Mouse (Mus musculus): ENCODE data around the gene Dclk1. TPM values are rescaled to one million over a fixed set of nuclear protein-coding genes. Genes with fewer than 3 reads are reported as not detected.

Dclk1 gene
- total and polyA plus RNA-seq, 3 experiments: 0.55 TPM; not detected in 2

DNA sequence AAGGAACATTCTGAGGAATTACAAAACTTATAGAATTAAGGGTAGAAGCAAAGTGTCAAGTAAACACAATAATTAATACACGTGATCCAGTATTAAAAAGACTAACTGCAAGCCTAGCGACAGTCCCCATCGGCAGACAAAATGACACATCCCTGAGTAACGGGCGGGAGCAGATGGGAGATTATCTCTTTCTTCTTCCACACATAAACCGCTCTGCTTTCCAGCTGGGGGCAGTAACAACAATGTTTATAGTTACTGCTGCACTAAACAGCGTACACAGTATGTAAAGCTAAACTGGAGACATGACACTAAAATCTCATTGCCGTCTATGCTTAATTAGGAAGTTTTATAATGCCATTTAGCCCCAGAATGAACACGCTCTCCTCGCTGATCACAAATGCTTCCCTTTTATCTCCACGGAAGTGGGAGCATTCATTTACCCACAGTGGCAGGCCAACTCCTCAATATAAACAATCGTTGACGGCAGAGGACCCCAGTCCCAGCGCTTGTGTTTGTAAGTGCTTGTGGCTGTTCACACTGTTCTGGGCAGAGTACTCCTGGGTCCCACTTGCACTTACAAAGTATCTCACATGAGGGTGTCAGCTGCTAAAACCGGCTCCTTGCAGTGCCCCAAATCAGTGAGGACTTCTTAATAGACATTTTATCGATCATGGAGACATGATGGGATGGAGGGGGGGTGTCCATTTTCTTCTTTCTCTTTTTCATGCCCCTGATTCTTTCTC is 281.7 kb downstream of the Dclk1 start:
- Histone ChIP-seq H3K4me1 (ENCODE audit: insufficient read depth, low read depth, low read length) (no peaks in the 10 kb centered on the region), H3K9me3 (replicated peaks) (peaks cover 20% of the 10 kb centered on the region), H3K36me3 (replicated peaks) (no peaks in the 10 kb centered on the region), H3K4me3 (ENCODE audit: low read depth, low read length) (no peak overlapping the region), H3K27me3 (ENCODE audit: insufficient read depth, low read length) (no peaks in the 10 kb centered on the region)
- DNase-seq (ENCODE audit: low spot score): no peak
- ATAC-seq (ENCODE audit: extremely low read depth, insufficient number of reproducible peaks, low FRiP score, poor library complexity, severe bottlenecking): no peak
- TF ChIP-seq CTCF (IDR thresholded peaks at IDR 0.05; ENCODE audit: low read depth, low read length) (no peak), POLR2AphosphoS5 (IDR thresholded peaks at IDR 0.05; ENCODE audit: insufficient replicate concordance, low read depth, low read length) (no peak), GATA1 (IDR thresholded peaks at IDR 0.05; ENCODE audit: borderline replicate concordance, low read length) (no peak), GATA2 (IDR thresholded peaks at IDR 0.05; ENCODE audit: borderline replicate concordance, low read depth, low read length) (no peak), TAL1 (conservative IDR thresholded peaks at IDR 0.05; ENCODE audit: low read depth, low read length) (no peak)

DNA sequence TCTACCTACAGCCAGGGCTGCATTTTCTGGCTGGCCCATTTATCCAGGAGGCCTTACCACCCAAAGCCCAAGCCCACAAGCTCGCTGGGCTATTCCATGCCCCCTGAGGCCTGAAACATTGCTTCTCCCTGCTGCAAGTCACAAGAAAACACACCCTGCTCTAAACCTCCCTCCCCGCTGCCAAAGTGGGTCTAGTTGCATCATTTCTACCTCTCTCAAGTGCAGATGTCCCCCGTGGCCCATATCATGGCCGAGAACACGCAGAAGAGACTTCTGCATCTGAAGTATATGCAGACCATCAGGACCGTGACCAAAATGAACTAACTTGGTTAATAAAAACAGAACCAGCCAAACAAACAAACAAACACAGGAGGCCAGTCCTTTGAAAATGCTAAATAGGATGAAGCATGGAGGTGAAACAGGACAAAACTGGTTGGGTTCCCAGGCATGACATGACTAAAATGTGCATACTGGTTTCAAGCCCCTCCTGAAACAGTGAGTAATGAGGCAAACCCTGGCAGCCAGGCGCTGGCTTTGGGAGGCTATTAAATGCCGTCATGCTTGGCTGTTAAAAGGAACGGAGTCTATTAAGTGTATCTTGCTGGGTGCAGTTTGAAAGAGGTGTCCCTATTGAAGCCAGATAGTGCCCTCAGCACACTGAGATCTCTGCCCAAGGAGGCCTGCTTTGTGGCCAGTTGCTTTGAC is 282.5 kb downstream of the Dclk1 start:
- ATAC-seq (ENCODE audit: extremely low read depth, insufficient number of reproducible peaks, low FRiP score, poor library complexity, severe bottlenecking) (no peak), DNase-seq (ENCODE audit: low spot score) (no peak)
- Histone ChIP-seq H3K4me1 (ENCODE audit: insufficient read depth, low read depth, low read length) (no peaks in the 10 kb centered on the region), H3K4me3 (ENCODE audit: low read depth, low read length) (no peak overlapping the region), H3K36me3 (replicated peaks) (no peaks in the 10 kb centered on the region), H3K9me3 (replicated peaks) (peaks cover 23% of the 10 kb centered on the region), H3K27me3 (ENCODE audit: insufficient read depth, low read length) (no peaks in the 10 kb centered on the region)
- TF ChIP-seq TAL1 (conservative IDR thresholded peaks at IDR 0.05; ENCODE audit: low read depth, low read length): no peak
- no peak for TF ChIP-seq GATA2 (IDR thresholded peaks at IDR 0.05; ENCODE audit: borderline replicate concordance, low read depth, low read length)
- no peak for TF ChIP-seq POLR2AphosphoS5 (IDR thresholded peaks at IDR 0.05; ENCODE audit: insufficient replicate concordance, low read depth, low read length)
- TF ChIP-seq GATA1 (IDR thresholded peaks at IDR 0.05; ENCODE audit: borderline replicate concordance, low read length): no peak
- no peak for TF ChIP-seq CTCF (IDR thresholded peaks at IDR 0.05; ENCODE audit: low read depth, low read length)

DNA sequence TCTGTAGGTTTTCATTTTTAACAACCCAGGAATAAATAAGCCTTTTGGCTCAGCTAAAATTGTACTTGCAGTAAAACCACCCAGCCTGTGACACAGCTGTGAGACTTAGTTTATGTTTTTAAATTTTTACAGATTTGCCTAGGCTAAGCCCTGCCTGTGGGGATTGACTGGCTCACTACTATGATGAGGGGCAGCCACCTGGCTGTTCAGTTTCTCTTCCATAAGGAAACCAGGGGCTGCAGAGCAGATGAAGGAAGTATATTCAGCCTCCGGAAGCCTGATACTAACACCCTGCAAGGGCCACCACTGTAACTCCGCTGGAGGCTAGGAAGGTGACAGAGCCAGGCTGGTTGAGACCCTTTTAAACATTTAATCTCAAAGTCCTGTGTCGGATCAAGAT is 284.3 kb downstream of the Dclk1 start:
- Histone ChIP-seq H3K4me3 (ENCODE audit: low read depth, low read length) (no peak overlapping the region), H3K36me3 (replicated peaks) (no peaks in the 10 kb centered on the region), H3K9me3 (replicated peaks) (peaks cover 31% of the 10 kb centered on the region), H3K4me1 (ENCODE audit: insufficient read depth, low read depth, low read length) (no peaks in the 10 kb centered on the region), H3K27me3 (ENCODE audit: insufficient read depth, low read length) (no peaks in the 10 kb centered on the region)
- DNase-seq (ENCODE audit: low spot score) (no peak), ATAC-seq (ENCODE audit: extremely low read depth, insufficient number of reproducible peaks, low FRiP score, poor library complexity, severe bottlenecking) (no peak)
- TF ChIP-seq TAL1 (conservative IDR thresholded peaks at IDR 0.05; ENCODE audit: low read depth, low read length) (no peak), CTCF (IDR thresholded peaks at IDR 0.05; ENCODE audit: low read depth, low read length) (no peak), GATA2 (IDR thresholded peaks at IDR 0.05; ENCODE audit: borderline replicate concordance, low read depth, low read length) (no peak), POLR2AphosphoS5 (IDR thresholded peaks at IDR 0.05; ENCODE audit: insufficient replicate concordance, low read depth, low read length) (no peak), GATA1 (IDR thresholded peaks at IDR 0.05; ENCODE audit: borderline replicate concordance, low read length) (no peak)

DNA sequence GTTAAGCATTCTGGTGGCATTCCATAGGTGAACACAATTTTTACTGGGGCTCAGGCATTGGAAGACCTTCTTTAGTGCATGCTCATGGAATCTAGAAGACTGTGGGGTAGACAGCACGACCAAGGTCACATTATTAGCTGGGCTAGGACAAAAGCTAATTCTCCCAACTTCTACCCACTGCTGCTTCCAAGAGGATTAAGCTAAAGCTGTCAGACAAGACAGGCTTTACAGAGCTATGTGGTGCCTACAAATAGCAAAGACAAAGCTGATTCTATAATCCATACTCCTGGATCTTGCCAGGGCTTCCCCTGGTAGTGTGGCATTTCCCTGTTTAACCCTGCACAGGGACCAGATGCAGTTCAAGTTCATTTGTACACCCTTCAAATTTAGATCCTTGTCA is 285.4 kb downstream of the Dclk1 start:
- no peaks in the 10 kb centered on the region for H3K4me1 ChIP-seq (ENCODE audit: insufficient read depth, low read depth, low read length)
- no peak for ATAC-seq (ENCODE audit: extremely low read depth, insufficient number of reproducible peaks, low FRiP score, poor library complexity, severe bottlenecking)
- no peaks in the 10 kb centered on the region for H3K36me3 ChIP-seq (replicated peaks)
- H3K4me3 ChIP-seq (ENCODE audit: low read depth, low read length): no peak overlapping the region
- no peak for TF ChIP-seq GATA2 (IDR thresholded peaks at IDR 0.05; ENCODE audit: borderline replicate concordance, low read depth, low read length)
- no peak for TF ChIP-seq TAL1 (conservative IDR thresholded peaks at IDR 0.05; ENCODE audit: low read depth, low read length)
- TF ChIP-seq POLR2AphosphoS5 (IDR thresholded peaks at IDR 0.05; ENCODE audit: insufficient replicate concordance, low read depth, low read length): no peak
- TF ChIP-seq CTCF (IDR thresholded peaks at IDR 0.05; ENCODE audit: low read depth, low read length): no peak
- TF ChIP-seq GATA1 (IDR thresholded peaks at IDR 0.05; ENCODE audit: borderline replicate concordance, low read length): no peak
- H3K9me3 ChIP-seq (replicated peaks): peaks cover 33% of the 10 kb centered on the region
- no peak for DNase-seq (ENCODE audit: low spot score)
- H3K27me3 ChIP-seq (ENCODE audit: insufficient read depth, low read length): no peaks in the 10 kb centered on the region

DNA sequence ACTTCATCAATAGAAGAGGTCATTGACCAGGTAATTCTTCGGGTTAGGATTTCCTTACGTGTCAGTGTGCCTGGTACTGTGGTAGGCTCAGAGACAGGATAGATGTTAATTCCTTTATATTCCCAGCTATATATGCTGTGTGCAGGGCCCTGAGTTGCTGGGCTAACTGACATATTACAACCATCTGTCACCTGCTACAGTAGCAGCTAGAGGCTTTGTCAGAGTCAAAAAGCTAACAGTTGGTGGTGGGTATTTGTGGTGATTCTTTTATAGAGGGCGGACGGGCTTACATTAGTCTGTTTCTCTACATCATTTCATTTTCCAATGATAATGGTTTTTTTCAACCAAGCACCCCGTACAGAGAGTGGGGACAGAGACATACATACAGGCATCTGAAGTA is 285.8 kb downstream of the Dclk1 start:
- Histone ChIP-seq H3K4me3 (ENCODE audit: low read depth, low read length) (no peak overlapping the region), H3K4me1 (ENCODE audit: insufficient read depth, low read depth, low read length) (no peaks in the 10 kb centered on the region), H3K36me3 (replicated peaks) (no peaks in the 10 kb centered on the region), H3K9me3 (replicated peaks) (peaks cover 34% of the 10 kb centered on the region), H3K27me3 (ENCODE audit: insufficient read depth, low read length) (no peaks in the 10 kb centered on the region)
- TF ChIP-seq POLR2AphosphoS5 (IDR thresholded peaks at IDR 0.05; ENCODE audit: insufficient replicate concordance, low read depth, low read length) (no peak), GATA1 (IDR thresholded peaks at IDR 0.05; ENCODE audit: borderline replicate concordance, low read length) (no peak), GATA2 (IDR thresholded peaks at IDR 0.05; ENCODE audit: borderline replicate concordance, low read depth, low read length) (no peak), TAL1 (conservative IDR thresholded peaks at IDR 0.05; ENCODE audit: low read depth, low read length) (no peak), CTCF (IDR thresholded peaks at IDR 0.05; ENCODE audit: low read depth, low read length) (no peak)
- ATAC-seq (ENCODE audit: extremely low read depth, insufficient number of reproducible peaks, low FRiP score, poor library complexity, severe bottlenecking): no peak
- DNase-seq (ENCODE audit: low spot score): no peak

DNA sequence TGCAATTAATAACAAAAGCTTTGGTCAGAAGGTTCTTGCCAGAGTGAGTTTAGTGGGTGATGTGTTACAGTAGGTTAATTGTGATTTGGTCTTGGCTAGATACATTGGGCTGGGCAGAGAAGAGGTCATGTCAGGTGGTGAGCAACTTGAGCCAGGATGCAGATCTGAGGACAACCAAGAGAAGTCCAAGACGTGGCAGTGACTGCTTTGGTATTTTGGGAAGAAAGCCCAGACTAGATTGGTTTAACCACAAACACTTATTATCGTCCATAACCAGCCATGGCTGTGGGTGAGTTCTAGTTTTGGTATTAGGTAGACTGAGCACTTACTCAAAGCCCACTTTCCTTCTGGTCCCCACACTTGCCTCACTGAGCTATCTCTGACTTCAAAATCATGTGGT is 287.2 kb downstream of the Dclk1 start:
- TF ChIP-seq GATA1 (IDR thresholded peaks at IDR 0.05; ENCODE audit: borderline replicate concordance, low read length) (no peak), TAL1 (conservative IDR thresholded peaks at IDR 0.05; ENCODE audit: low read depth, low read length) (no peak), CTCF (IDR thresholded peaks at IDR 0.05; ENCODE audit: low read depth, low read length) (no peak), POLR2AphosphoS5 (IDR thresholded peaks at IDR 0.05; ENCODE audit: insufficient replicate concordance, low read depth, low read length) (no peak), GATA2 (IDR thresholded peaks at IDR 0.05; ENCODE audit: borderline replicate concordance, low read depth, low read length) (no peak)
- DNase-seq (ENCODE audit: low spot score) (no peak), ATAC-seq (ENCODE audit: extremely low read depth, insufficient number of reproducible peaks, low FRiP score, poor library complexity, severe bottlenecking) (no peak)
- Histone ChIP-seq H3K9me3 (replicated peaks) (peaks cover 30% of the 10 kb centered on the region), H3K36me3 (replicated peaks) (no peaks in the 10 kb centered on the region), H3K4me1 (ENCODE audit: insufficient read depth, low read depth, low read length) (no peaks in the 10 kb centered on the region), H3K27me3 (ENCODE audit: insufficient read depth, low read length) (no peaks in the 10 kb centered on the region), H3K4me3 (ENCODE audit: low read depth, low read length) (no peak overlapping the region)
